Mouse (Mus musculus): Measurements from ENCODE around the gene Satb2.
"Not testable (repeated sequence)": the region's sequence is repeated elsewhere in the genome, so short reads cannot be mapped to it uniquely, and the experiment has no call there.

Gene Satb2

GRCm38 (mm10) chr1:56832738-56833137 is 145.7 kb downstream of the Satb2 start:
- no peak for DNase-seq

GRCm38 (mm10) chr1:56822735-56823134 is 155.7 kb downstream of the Satb2 start:
- DNase-seq = no peak

GRCm38 (mm10) chr1:56822025-56822424 is 156.4 kb downstream of the Satb2 start:
- DNase-seq = no peak

- no peak for DNase-seq
These were observed 164.9 kb downstream of the Satb2 start for GRCm38 (mm10) chr1:56813506-56813905.

DNA sequence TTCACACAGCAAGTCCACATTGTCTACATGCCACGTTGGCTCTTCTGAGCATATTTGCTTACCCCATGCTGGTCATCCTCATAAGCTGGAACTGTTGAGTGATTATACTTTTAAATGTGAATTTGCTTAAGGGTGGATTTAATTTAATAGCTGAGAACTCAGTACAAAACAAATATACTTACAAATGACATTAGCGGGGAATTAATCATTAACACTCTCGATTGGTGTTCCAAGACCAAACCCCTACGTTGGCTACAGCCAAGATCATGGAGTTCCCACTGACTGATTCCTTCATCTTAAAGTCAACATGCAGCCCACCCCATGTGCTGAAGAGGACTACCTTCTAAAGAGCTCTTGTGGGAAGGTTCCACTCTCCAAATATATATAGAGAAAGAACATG is 165.5 kb downstream of the Satb2 start:
- no peak for DNase-seq

DNA sequence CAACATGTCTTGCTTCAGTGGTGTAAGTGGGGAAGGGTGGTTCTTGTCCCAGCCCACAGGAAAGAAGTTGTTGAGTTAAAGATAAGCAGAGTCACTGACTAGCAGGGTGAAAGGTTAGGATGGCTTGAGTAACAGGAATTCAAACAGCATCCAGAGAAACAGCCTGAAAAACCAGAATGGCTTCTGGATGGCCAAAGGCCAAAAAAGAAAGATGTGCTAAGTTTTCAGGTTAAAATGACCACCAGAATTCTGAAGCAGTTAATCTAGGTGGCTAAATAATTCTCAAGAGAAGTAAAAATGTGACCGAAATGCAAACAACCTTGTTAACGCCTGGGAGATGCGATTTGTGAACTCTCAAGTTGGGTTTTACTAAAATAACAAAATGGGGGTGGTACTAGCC is 167.0 kb downstream of the Satb2 start:
- DNase-seq = no peak

- no peak for DNase-seq
These were observed 172.4 kb downstream of the Satb2 start for GRCm38 (mm10) chr1:56806006-56806405.

DNA sequence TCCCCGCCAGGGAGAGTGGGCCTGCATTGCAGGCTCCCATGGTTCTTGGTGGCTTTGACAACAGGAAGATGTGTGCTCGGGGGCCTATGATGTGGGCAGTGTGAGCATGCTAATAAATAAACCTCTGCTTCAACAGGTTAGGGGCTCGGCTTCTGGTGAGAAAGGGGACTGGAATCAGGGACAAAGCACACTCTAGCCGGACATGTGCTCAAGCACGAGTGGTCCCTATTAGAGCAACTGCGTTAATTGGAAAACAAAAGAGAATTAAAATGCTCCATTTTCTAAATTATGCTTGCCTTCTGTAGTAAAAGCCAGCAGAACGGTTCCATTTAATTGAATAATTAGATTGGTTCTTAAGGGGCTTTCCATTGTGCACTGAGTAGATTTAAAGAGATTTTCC is 177.8 kb downstream of the Satb2 start:
- no peak for DNase-seq

DNA sequence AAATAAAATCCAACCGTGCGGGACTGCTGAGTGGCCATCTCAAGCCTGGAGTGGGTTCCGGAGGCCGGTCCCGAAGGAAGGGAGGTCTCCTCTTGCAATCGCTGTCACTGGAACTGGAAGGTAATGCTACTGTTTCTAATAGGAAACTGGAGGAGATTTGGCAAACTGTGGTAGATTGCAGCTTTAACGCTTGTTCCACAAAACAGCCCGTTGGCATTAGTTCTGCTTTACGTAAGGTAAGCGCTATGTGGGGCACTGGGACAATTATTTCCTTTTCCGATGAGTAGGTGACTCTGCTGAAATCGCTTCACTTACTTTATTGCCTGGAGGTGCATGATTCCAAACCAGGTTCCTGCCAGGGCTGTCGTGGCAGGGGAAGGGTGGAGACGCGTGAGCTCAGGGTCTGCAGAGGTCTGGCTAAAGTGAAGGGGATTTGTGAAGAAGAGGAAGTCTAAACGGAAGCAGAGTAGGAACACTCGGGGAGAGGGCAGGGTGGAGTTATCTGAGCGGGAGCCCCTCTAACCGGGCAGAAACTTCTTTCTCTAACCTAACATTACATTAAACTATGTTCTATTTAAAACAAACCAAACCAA is 183.3 kb downstream of the Satb2 start:
- no peak for DNase-seq

- DNase-seq = no peak
These were observed 188.8 kb downstream of the Satb2 start for GRCm38 (mm10) chr1:56789641-56790040.

DNA sequence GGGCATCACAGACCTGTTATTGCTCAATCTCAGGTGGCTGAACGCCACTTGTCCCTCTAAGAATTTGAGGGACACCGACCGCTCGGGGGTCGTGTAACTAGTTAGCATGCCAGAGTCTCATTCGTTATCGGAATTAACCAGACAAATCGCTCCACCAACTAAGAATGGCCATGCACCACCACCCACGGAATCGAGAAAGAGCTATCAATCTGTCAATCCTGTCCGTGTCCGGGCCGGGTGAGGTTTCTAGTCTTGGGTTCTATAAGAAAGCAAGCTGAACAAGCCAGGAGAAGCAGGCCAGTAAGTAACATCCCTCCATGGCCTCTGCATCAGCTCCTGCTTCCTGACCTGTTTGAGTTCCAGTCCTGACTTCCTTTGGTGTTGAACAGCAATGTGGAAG is 196.3 kb downstream of the Satb2 start:
- not testable (repeated sequence) for DNase-seq

DNA sequence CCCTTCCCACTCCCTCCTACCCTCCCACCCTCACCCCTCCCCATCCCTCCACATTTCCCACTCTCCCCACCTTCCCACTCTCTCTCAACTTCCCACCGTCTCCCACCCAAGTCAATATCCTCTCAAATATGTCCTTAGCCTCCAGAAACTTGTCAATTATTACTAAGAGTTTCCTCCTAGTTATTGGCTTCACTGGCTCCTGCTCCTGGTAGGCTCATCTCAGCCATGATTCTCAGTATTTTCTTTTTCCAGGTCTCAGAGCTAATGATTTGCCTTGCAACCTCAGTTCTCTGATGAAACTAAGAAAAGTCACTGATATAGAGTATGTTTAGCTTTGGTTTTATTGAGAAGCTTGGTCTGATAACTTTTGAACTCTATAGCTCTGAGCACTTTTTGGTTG is 214.2 kb downstream of the Satb2 start:
- no peak for DNase-seq

DNA sequence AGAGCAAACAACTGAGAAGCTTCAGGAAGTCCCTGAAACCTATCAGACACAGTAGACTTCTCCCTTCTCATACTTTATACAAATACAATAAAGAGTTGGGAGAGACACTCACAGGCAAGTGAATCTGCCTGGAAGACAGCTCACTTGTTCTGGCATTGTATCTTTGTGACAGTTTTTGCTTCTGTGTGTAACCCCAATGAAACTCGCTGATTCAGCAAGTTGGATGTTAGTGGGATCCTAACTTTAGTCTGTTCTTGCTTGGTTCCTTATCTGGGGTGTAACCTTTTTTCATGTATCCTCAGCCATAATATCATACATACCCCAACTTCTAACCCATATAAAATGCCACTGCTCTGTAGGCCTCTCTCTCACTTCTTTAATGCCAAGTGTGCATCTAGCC is 216.9 kb downstream of the Satb2 start:
- no peak for DNase-seq

GRCm38 (mm10) chr1:56753283-56753682 is 225.2 kb downstream of the Satb2 start:
- no peak for DNase-seq

DNA sequence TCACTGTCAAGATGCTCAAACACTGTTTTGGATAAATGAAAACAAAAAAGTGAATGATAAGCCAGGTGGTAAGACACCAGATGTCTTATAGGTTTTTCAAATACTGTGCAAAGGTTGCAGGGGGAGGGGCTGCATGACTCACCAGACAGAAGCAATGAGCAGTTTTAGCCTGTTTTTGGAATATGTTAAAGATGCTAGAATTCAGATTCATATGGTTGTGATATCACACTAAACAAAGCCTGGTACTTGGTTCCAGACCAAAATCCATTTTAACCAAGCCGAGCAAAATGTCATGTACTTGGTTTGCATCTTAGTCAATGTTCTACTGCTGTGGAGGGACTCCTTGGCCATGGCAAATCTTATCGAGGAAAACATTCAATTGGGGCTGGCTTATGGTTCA is 227.8 kb downstream of the Satb2 start:
- DNase-seq = no peak

DNA sequence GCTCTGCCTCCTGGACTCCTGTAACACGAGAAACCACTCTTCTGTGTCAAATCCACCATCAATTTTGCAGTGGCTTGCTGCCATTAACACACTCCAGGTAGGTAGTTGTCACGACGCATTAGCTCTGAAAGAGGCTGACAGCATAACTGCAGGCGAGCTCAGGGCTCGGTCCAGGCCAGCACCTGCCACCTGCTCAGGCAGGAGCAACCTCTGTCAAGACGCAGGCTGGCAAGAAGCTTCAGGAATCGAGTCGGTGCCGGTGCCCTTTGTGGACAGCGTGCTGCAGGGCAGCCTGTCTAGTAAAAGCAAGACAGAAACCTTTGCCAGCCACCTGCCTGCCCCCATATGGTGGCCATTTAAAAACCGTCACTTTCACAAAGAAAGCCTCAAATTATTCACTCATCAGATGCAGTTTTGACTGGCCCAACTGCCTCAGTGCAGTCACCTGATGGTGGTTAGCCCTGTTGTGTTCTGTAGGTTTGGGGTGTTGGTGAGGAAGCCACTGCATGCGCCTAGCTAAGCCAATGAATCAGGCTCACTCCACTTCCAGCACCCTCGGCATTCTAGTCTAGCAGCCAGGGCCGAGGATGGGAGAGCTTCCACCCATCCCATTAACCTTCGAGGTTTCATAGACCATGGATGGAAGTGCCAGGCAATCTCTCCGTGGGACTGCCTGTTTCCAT is 228.7 kb downstream of the Satb2 start:
- no peak for DNase-seq

- DNase-seq = no peak
These were observed 229.5 kb downstream of the Satb2 start for GRCm38 (mm10) chr1:56748876-56749493.

Measured in lung, adult 18-20 months (tissue).